ENCODE assay signal across 8 mouse cellular contexts in genomic region chr12:54789346-54790143, GRCm38 (mm10). TPM values are rescaled to one million over a fixed set of nuclear protein-coding genes. Genes with fewer than 3 reads are reported as not detected.
DNase-seq lines count a peak whose midpoint lies in the region; ATAC-seq and TF ChIP-seq lines count a peak whose summit lies in the region.

No protein-coding gene starts in this region.

- no peak for TF ChIP-seq POLR2A in kidney, adult 2 months (IDR thresholded peaks at IDR 0.05; ENCODE audit: low read depth, low read length)
- no peak for TF ChIP-seq POLR2A in thymus, adult 2 months (IDR thresholded peaks at IDR 0.05; ENCODE audit: control insufficient read depth, extremely low read depth, insufficient read depth, low read length, poor library complexity)

- H3K9ac ChIP-seq in ES-E14 (ENCODE audit: insufficient read depth, low read depth, low read length, poor library complexity, severe bottlenecking), result no peak overlapping the region
- no peak overlapping the region for H3K9ac ChIP-seq in lung, embryonic 15.5 days
- no peak overlapping the region for H3K9ac ChIP-seq in stomach, embryonic 16.5 days (ENCODE audit: low read length)

- H3K36me3 ChIP-seq in ES-E14 (ENCODE audit: control insufficient read depth, insufficient read depth, low read length, poor library complexity, severe bottlenecking), result peaks cover 5% of the 10 kb centered on the region
- H3K36me3 ChIP-seq in kidney, adult 2 months (ENCODE audit: control insufficient read depth, insufficient read depth, low read length), result no peaks in the 10 kb centered on the region
- peaks cover 11% of the 10 kb centered on the region; the same call in 1 of the 2 replicates for H3K36me3 ChIP-seq in lung, embryonic 15.5 days
- H3K36me3 ChIP-seq in stomach, embryonic 16.5 days (ENCODE audit: control insufficient read depth, insufficient read depth, low read length), result no peaks in the 10 kb centered on the region
- no peaks in the 10 kb centered on the region for H3K36me3 ChIP-seq in thymus, adult 2 months (ENCODE audit: control insufficient read depth, insufficient read depth, low read length)

- 29% methylated on average over 11 of the region's 11 CpGs for WGBS in kidney, adult 2 months
- WGBS in lung, embryonic 15.5 days, result 15% methylated on average over 11 of the region's 11 CpGs
- WGBS in stomach, embryonic 16.5 days, result 13% methylated on average over 11 of the region's 11 CpGs
- WGBS in thymus, adult 2 months, result 83% methylated on average over 11 of the region's 11 CpGs

- no peak for TF ChIP-seq CTCF in kidney, adult 2 months (conservative IDR thresholded peaks at IDR 0.05; ENCODE audit: insufficient read depth, insufficient read length, low read depth, low read length)
- no peak for TF ChIP-seq CTCF in thymus, adult 2 months (IDR thresholded peaks at IDR 0.05; ENCODE audit: borderline replicate concordance, control insufficient read depth, extremely low read depth, insufficient read depth, low read length, poor library complexity)

- H3K4me1 ChIP-seq in ES-E14 (ENCODE audit: control insufficient read depth in 2 of 2, insufficient read depth in 2 of 2, low read length in 2 of 2, poor library complexity in 1 of 2), result peaks cover 0 to 2% of the 10 kb centered on the region in 2 experiments; a peak in 1 of 4 replicates
- H3K4me1 ChIP-seq in kidney, adult 2 months (ENCODE audit: control insufficient read depth, insufficient read depth, low read length), result peaks cover 34% of the 10 kb centered on the region
- peaks cover 43% of the 10 kb centered on the region for H3K4me1 ChIP-seq in lung, embryonic 15.5 days
- H3K4me1 ChIP-seq in stomach, embryonic 16.5 days (ENCODE audit: control insufficient read depth, insufficient read depth, low read length), result peaks cover 30% of the 10 kb centered on the region
- peaks cover 8% of the 10 kb centered on the region; the same call in 1 of the 2 replicates for H3K4me1 ChIP-seq in thymus, adult 2 months (replicated peaks; ENCODE audit: control insufficient read depth, insufficient read depth, low read length)

- H3K27ac ChIP-seq in ES-E14 (ENCODE audit: insufficient read depth, low read depth, low read length, poor library complexity, severe bottlenecking), result no peak overlapping the region
- peak overlapping the region; percentile 56 for H3K27ac ChIP-seq in kidney, adult 2 months (ENCODE audit: insufficient read depth, low read depth, low read length)
- H3K27ac ChIP-seq in lung, embryonic 15.5 days, result peak overlapping the region; percentile 55
- H3K27ac ChIP-seq in stomach, embryonic 16.5 days (ENCODE audit: low read length), result peak overlapping the region; percentile 35
- H3K27ac ChIP-seq in thymus, adult 2 months (ENCODE audit: control insufficient read depth, insufficient read depth, low read length), result no peak overlapping the region

- H3K9me3 ChIP-seq in ES-E14 (ENCODE audit: control insufficient read depth, insufficient read depth, low read depth, low read length), result no peaks in the 10 kb centered on the region
- no peaks in the 10 kb centered on the region for H3K9me3 ChIP-seq in lung, embryonic 15.5 days
- no peaks in the 10 kb centered on the region for H3K9me3 ChIP-seq in stomach, embryonic 16.5 days (replicated peaks; ENCODE audit: control insufficient read depth, low read length)

- no peaks in the 10 kb centered on the region for H3K27me3 ChIP-seq in kidney, adult 2 months (replicated peaks; ENCODE audit: control insufficient read depth, insufficient read depth, low read length)
- H3K27me3 ChIP-seq in lung, embryonic 15.5 days, result no peaks in the 10 kb centered on the region
- no peaks in the 10 kb centered on the region for H3K27me3 ChIP-seq in stomach, embryonic 16.5 days (ENCODE audit: control insufficient read depth, insufficient read depth, low read length)
- no peaks in the 10 kb centered on the region for H3K27me3 ChIP-seq in thymus, adult 2 months (ENCODE audit: control insufficient read depth, insufficient read depth, low read length)

- H3K4me3 ChIP-seq in ES-E14 (ENCODE audit: insufficient read depth in 1 of 2, low read depth in 1 of 2, low read length in 2 of 2, poor library complexity in 1 of 2, severe bottlenecking in 1 of 2), result no peak overlapping the region
- no peak overlapping the region for H3K4me3 ChIP-seq in kidney, adult 2 months (ENCODE audit: insufficient read depth, low read depth, low read length)
- no peak overlapping the region for H3K4me3 ChIP-seq in lung, embryonic 15.5 days
- H3K4me3 ChIP-seq in stomach, embryonic 16.5 days (replicated peaks; ENCODE audit: low read length), result no peak overlapping the region
- H3K4me3 ChIP-seq in thymus, adult 2 months (ENCODE audit: control insufficient read depth, insufficient read depth, low read length), result no peak overlapping the region

- peak; percentile 53 for ATAC-seq in granulocyte monocyte progenitor cell, adult 5-6 weeks (replicated peaks; ENCODE audit: poor library complexity, severe bottlenecking)
- ATAC-seq in lung, embryonic 15.5 days (ENCODE audit: borderline replicate concordance, extremely low read depth, low FRiP score, low TSS enrichment), result peak; percentile 85
- peak; percentile 86 for ATAC-seq in stomach, embryonic 16.5 days (ENCODE audit: insufficient read depth, low FRiP score)
- no peak for ATAC-seq in inflammation-experienced regulatory T-cells, adult 6 months

- H3K4me2 ChIP-seq in lung, embryonic 15.5 days, result peak overlapping the region; percentile 30; the same call in 1 of the 2 replicates
- H3K4me2 ChIP-seq in stomach, embryonic 16.5 days (ENCODE audit: low read depth, low read length), result peak overlapping the region; percentile 39

- peak; percentile 73 for DNase-seq in ES-E14 (ENCODE audit: low read depth, low spot score)
- peak; percentile 76 for DNase-seq in embryo, embryonic 10 days (ENCODE audit: low spot score)
- peak; percentile 71 for DNase-seq in kidney, adult 2 months
- DNase-seq in thymus, adult 2 months, result no peak

- in situ Hi-C loops in ES-E14 (cut with MboI; ENCODE audit: low sequenced_read_pairs in 2 of 2, unreplicated experiment in 2 of 2), result loop anchor here in 1 of 2 experiments (10.0 kb wide), 1 partner anchor 45 kb away; no protein-coding TSS in a partner anchor

TF ChIP-seq in ES-E14, 5 proteins besides CTCF, POLR2A, EP300 and RAD21:
- TF ChIP-seq MAFK (IDR thresholded peaks at IDR 0.05; ENCODE audit: insufficient read depth, low read depth, low read length) (peak; percentile 66; the same call in 1 of the 2 replicates), CHD2 (IDR thresholded peaks at IDR 0.05; ENCODE audit: low read depth, low read length) (no peak)

RNA-seq across cellular contexts. Expression of gene Snx6, which starts 6.0 kb away (rescaled TPM):
- 36.0 and 53.2 TPM in 2 replicates for total RNA-seq in ES-E14 (2012; rRNA removed)
- 47.8 and 71.6 TPM in 2 replicates for total RNA-seq in granulocyte monocyte progenitor cell, adult 5-6 weeks (2014; fragmentation: Nextera tagmentation)
- 77.0 and 77.2 TPM in 2 replicates for total RNA-seq in granulocyte monocyte progenitor cell, adult 5-6 weeks (2017)
- 38.3 and 45.2 TPM in 2 replicates for polyA plus RNA-seq in kidney, adult 2 months (2012; rRNA removed)
- 172 and 174 TPM in 2 replicates for polyA plus RNA-seq in lung, embryonic 15.5 days (2015; fragmentation: Nextera tagmentation; extraction: Ambion mirVana)
- 167 and 175 TPM in 2 replicates for polyA plus RNA-seq in stomach, embryonic 16.5 days (2015; fragmentation: Nextera tagmentation; extraction: Ambion mirVana)
- 25.2 and 27.3 TPM in 2 replicates for polyA plus RNA-seq in thymus, adult 2 months (2012; rRNA removed)
- 100 to 1,000 TPM; 152 to 187 (median 170) TPM for polyA plus RNA-seq in inflammation-experienced regulatory T-cells, adult 6 months (2017; shearing (Covaris generic))

Comparison
In these comparisons a context has a peak if more than half of its experiments do, and no peak if none do; other contexts are left out.
1. H3K27ac ChIP-seq: peak in kidney, adult 2 months (single experiment), lung, embryonic 15.5 days (single experiment) and stomach, embryonic 16.5 days (single experiment); none in ES-E14 (single experiment) and thymus, adult 2 months (single experiment).